Mouse (Mus musculus) left cerebral cortex, adult 9 months (tissue): ENCODE measurements at regions not wholly inside any gene's neighbourhood (a gene's known extent, or its start where the extent isn't known, plus 50 kb on each side); places are given as distances from the start of the nearest gene placed in this dataset.

Source experiments
- DNase-seq, 2 experiments: peaks; one replicate each; pipeline ENCODE4 v3.0.0; 2022; ENCODE audit warnings: low spot score in 2 of 2

DNA sequence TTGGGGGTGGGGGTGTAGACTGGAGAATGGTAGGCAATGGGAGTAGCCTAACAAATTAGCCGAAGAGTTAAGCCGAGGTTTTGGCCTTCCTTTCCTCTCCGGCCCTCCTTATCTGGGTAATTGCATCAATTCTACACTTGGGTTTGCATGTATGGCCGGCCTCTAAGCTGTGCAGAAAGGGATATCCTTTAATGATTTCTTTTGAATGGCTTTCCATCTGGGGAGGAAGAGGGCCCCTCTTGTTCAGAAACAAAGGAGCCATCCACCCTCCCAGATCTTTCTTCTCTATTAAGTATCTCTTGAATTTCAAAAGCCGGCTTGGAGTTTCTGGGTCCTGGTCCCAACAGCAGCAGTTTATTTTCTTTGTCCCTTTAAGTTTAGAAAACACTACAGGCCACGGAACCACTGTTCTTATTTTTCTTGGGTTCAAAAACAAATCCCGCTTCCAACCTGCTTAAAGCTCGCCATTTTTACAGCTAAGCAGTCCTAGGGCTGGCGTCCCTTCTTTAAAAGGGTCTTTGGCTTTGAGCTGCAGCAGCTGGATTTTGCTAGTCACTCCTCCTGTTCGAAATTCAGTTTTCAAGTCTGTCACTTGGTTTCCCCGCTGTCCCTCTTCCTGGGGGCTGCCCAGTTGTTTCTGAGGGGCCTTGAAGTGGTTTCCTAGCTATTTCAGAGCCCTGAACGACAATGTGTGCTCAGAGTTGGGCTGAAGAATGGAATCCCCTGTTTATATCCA is 73.1 kb upstream of the Lrig1 start:
- no peak for DNase-seq

DNA sequence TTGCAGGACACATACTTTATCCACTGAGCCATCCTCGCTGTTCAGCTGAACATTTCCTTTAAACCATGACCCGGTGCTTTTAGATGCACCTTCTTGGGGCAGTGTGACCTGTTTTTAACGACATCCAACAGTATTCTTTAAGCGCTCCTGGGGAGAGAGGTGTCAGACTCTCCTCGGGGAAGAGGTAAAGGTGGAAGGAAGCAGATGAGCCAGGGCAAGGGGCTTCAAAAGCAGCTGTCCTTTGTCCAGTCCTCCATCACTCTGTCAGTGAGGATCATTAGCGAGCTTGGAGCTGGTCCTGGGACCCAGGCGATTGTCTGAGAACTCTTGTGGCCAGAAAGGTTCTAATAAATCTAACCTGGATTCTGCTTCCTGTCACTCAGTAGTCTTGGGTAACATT is 72.4 kb upstream of the Lrig1 start:
- no peak for DNase-seq

DNA sequence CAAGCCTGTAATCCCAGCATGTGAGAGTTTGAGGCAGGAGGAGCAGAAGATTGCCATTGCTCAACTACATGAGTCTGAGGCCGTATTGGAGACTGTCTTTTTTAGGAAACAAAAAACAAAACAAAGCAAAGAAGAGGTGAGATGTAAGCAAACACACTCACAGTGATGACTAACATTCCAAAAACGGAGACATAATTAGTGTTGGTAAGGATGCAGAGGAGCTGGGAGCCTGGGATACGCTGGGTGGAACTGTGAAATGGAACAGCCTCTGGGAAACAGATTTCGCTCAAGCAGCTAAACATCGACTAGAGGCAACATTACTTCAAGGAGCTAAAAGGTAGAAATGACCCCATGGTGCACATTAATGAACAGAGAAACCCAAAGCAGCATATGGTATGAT is 68.3 kb upstream of the Lrig1 start:
- DNase-seq = no peak

DNA sequence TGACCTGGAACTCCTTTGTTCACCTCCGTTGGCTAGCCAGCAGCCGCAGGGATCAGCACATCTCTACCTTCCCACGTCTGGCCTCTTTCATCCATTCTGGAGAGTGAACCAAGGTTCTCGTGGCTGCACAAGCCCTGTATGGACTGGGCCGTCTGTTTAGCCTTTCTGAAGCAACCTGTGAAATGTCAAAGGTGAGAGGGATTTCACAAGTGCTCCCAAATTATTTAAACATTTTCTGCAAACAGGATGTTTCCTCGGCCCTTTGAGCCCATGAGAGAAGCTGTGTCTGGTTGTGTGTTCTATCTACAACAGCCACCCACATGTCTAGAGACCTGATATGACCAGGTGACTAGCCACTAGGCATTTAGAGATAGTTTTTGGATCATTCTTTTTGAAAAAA is 65.8 kb upstream of the Lrig1 start:
- no peak for DNase-seq

DNA sequence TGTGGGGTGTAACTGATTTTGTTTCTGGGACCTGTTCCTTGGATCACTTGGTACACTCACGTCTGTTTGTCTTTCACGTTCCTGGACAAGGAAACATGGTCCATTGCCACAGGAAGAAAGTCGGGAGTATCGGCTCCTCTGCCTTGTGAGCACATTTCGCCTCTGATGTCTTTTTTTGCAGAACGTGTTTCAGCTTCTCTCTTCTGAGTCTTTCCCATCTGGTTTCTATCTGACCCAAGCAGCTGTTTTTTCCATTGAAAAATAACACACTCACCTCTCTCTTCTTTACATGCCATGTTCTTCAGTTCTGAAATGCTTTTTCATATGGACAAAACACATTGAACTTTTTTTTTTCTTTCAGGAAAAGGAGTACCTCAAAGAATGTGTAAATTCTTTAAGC is 61.4 kb upstream of the Lrig1 start:
- no peak for DNase-seq

DNA sequence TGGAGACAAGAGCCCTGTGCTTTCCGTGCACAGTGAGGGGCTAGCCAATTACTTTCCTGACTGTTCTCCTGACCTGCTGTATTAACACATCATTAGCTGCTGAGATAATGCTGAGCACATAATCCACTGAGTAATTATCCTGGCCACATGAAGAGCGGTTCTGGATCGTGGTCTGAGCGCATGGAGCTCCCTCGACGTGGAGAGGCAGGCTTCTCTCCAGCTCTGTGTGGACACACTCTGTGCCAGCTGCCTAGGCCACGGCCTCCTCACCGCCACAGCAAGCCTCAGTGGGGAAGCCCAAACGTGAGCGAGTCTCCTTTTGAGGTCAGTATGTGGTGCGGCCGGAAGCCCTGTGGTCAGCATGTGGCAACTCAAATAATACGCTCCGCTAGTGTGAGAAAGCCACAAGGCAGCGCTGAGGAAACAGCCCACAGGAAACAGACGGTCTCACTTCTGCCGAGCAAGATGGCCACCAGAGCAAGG is 60.7 kb upstream of the Lrig1 start:
- no peak for DNase-seq

DNA sequence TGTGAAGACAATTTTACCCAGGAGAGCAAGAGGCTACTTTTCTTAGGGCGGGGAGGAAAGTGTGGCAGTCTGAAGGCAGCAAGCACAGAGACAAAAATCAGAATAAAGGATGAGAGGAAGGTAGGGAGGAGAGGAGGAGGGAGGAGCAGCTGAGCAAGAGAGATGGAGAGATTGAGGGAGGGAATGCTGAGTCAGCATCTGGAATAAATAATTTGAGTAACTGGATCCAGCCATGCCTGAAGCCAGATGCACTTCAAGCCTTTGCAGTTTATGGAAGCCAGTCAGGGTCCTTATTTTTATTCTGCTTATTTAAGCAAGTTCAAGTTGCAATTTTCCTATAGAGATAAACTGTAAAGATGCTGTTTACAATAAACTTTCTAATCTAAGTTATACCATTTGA is 59.7 kb upstream of the Lrig1 start:
- no peak for DNase-seq

DNA sequence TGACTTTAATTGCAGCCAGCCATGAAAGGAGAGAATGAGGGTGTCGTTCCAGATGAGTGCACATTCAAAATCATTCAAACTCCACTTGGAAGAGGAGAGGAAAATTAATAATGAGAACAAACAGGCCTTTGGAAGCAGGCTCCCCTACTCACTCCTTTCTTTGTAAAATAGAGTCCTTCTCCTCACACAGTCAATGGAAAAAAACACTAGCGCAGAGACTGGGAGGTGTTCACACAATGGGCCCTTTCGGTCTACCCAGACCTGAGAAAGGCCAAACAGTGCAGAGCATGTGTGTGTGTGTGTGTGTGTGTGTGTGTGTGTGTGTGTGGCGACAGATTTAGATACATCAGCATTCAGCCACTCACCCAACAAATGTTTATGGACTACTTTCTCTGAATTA is 56.0 kb upstream of the Lrig1 start:
- no peak for DNase-seq

DNA sequence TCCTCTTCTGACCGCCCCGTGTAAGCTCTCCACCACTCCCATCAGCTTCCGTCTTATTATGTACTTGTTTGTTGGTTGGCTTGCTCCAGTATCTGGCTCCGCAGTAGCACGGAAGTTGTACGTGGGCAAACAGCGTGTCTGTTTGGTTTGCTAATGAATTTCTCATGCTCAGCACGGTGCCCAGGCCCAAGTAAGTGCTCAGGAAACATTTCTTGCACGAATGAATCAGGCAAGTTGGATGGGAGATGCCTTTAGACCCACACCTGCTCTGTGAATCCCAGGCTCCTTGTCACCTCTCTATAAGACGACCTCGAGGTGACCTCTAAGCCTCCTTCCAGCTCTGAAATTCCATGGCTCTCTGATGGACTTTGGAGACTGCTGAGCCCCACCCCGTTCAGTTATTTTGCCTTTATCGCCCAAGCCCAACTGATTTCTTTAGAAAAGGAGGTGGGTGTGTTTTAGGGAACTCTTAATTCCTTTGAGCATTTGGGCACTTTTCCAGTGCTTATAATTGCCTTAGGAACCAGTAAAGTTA is 55.4 kb upstream of the Lrig1 start:
- DNase-seq = no peak

DNA sequence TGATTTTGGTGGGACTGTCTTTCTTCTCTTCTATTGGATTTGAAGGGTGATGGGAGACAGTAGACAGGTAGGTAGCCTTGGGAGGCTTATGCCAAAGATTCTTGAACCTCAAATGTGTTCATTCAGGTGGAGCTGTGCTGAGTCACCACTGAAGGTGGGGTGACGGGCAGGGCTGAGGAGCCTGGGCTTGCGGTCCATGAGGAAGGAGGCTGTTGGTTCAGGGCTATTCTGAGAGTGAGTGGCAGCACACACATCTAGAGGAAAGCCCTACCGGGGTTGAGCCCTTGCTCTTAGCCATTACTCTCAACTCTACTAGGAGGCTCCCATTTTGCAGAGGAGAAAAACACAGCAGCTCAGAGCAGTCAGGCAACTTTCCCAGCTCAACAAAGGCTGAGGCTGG is 54.6 kb upstream of the Lrig1 start:
- no peak for DNase-seq

DNA sequence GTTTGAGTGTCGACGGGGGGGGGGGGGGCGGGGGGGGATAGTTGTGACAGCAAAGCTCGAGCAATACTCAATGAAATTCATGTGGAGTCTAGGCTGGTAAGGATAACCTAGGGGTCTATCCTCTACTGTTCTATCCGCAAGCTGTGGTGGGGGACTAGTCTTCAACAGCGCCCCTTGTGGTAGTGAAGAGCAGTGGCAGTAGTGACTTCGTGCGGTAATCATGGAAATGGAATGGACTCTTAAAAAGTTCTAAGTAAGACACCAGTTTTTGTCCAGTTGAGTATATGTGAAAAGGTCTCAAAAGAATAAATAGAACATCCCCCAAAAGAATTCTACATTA is 51.1 kb upstream of the Lrig1 start:
- no peak for DNase-seq

DNA sequence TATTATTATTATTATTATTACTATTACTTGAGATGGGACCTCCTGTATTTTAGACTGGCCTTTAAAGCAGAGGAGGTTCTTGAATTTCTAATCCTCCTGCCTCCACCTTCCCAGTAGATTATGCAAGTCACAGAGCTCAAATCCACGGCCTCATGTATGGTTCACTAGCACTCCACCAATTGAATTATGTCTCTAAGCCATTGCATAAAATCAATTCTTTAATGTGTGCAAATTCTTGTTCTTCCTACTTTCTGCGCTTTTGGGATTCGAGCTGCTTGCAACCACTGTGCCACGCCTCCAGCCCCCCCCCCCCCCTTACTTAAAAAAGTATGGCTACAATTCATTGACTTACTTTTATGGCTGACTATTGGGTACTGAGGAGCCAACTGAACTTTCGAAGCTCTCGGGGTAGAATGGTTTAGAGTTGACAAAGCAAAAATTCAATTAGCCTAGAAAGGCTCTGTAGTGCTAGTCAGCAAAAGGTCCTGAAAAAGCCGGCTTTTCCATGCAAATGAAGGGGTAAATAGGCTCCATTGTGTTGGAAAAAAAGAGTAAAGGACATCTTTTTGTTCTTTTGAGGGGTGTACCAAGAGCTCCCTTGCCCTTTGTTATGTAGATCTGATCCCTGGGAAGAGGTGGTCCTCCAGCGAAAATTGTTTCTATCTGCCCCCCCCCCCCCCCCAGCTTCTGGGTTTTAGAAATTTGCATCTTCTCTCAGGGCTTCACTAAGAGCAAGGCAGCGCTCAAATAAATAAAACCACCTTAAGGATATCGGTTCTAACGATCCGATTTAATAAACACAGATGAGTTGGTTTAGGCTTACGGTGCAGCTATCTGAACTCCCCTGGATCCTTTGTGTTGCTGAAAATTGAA is 50.5 kb upstream of the Lrig1 start:
- DNase-seq = no peak
